Mouse (Mus musculus): ENCODE data around the gene Dennd1c.

- peak; percentile 62 to 96 for TF ChIP-seq POLR2A (IDR thresholded peaks at IDR 0.05; ENCODE audit: control insufficient read depth in 1 of 2, insufficient read depth in 1 of 2, low read depth in 1 of 2, low read length in 2 of 2, poor library complexity in 1 of 2)
- peak; percentile 76 for TF ChIP-seq NELFE (IDR thresholded peaks at IDR 0.05; ENCODE audit: low read depth, low read length)
- TF ChIP-seq MAFK (IDR thresholded peaks at IDR 0.05; ENCODE audit: borderline replicate concordance, low read depth, low read length) = no peak
- TF ChIP-seq HCFC1 (IDR thresholded peaks at IDR 0.05; ENCODE audit: low read depth, low read length) = peak; percentile 59
- no peak for TF ChIP-seq MXI1 (IDR thresholded peaks at IDR 0.05; ENCODE audit: low read depth, low read length)
- TF ChIP-seq MAX (IDR thresholded peaks at IDR 0.05; ENCODE audit: low read length) = peak; percentile 94
Measured at GRCm38 (mm10) chr17:57031661-57032420, 46.5 kb downstream of the Dennd1c start.

Measured in MEL (cell line).